Mouse (Mus musculus): ENCODE measurements around the gene Pde3a. TPM values are rescaled to one million over a fixed set of nuclear protein-coding genes. Genes with fewer than 3 reads are reported as not detected.

Pde3a gene
- total RNA-seq, 4 experiments from 2014 or later, result 63.1 to 76.8 (median 70.8) TPM

DNA sequence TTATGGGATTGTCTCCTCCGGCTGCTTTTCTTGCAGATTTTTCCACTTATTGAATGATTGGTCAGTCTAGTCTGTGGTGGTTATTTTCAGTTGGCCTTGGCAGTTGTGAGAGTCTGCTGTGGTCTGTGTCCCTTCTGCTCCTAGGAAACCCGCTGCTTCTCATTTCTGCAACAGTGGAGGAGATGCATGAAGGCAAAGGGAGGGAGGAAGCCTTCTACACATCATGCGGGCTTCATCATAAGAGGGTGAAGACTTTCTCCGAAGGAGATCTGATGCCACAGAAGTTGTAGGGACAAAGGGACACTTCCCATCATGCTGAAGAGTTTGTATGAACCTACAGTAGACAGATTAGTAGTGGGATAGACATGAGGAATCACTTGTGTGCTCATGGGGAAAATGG lies 16.2 kb downstream of the Pde3a start:
- no peak for DNase-seq (ENCODE audit: low spot score)

GRCm38 (mm10) chr6:141267888-141268570 lies 19.0 kb downstream of the Pde3a start:
- no peak for DNase-seq (ENCODE audit: low spot score)

DNA sequence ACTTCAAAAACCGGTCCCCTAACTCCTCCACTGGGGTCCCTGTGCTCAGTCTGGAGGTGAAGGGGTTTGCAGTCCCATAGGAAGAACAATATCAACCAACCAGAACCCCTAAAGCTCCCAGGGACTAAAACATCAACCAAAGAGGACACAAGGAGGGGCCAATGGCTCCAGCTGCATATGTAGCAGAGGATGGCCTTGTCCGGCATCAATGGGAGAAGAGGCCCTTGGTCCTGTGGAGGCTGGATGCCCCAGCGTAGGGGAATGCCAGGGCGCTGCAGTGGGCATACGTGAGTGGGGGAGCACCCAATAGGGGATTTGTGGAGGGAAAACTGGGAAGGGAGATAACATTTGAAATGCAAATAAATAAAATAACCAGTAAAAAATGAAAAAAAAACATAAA lies 19.8 kb downstream of the Pde3a start:
- no peak for DNase-seq (ENCODE audit: low spot score)

DNA sequence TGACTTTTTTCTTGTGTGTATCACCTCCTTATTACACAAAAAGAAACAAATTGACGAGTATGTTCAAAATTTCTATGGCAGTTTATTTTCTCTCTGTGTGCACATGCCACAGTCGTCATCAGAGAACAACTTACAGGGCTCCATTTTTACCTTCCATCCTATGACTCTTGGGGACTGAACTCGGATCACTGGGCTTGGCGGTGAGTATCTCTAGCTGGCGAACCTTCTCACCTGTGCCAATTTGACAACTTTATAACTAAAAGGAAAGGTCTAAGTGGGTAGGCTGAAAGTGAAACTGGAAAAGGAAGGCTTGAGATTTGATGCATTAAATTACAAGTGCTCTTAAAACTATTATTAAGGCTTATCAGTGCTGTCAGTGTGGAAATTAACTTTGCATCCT lies 22.1 kb downstream of the Pde3a start:
- no peak for DNase-seq (ENCODE audit: low spot score)

GRCm38 (mm10) chr6:141271579-141271978 lies 22.5 kb downstream of the Pde3a start:
- DNase-seq (ENCODE audit: low spot score), result no peak

- peak; percentile 61 for DNase-seq (ENCODE audit: low spot score)
These were observed 24.6 kb downstream of the Pde3a start for GRCm38 (mm10) chr6:141273685-141274084.

DNA sequence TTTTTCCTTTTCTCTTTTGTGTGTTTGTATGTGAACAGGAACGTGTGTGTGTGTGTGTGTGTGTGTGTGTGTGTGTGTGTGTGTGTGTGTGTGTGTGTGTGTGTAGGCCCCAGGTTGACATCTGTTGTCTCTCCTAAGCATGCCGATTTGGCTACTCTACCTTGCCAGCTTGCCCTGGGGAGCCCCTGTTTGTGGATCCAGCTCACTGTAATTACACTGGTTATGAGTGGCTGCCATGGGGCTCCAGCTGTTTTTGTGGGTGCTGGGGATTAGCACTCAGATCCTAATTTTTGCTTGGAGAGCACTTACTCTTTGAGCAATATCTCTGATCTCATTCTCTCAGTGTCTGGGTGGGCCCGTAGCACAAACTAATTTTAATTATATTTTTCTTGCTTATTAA lies 32.6 kb downstream of the Pde3a start:
- no peak for DNase-seq (ENCODE audit: low spot score)

DNA sequence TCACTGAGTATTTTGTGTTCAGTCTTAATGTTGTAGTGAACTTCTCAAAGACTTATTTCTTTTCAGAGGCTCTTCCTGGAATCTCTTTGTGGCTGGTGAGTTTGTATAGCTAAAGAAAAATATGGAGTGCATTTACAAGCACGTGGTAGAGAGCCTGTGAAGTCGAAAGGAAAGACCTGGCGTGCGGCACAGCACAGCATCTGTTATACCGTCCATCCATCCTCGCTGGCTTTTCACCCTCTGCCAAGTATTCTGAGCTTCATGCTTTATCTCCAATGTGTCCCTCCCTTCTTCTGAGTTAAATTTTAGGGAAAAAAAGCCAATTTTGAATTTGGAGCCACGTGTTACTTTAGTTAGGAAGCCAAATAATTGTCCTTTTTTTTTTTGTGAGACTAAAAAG lies 33.7 kb downstream of the Pde3a start:
- no peak for DNase-seq (ENCODE audit: low spot score)

- DNase-seq (ENCODE audit: low spot score), result no peak
These were observed 42.1 kb downstream of the Pde3a start for GRCm38 (mm10) chr6:141291195-141291594.

- no peak for DNase-seq (ENCODE audit: low spot score)
These were observed 43.9 kb downstream of the Pde3a start for GRCm38 (mm10) chr6:141292826-141293459.

DNA sequence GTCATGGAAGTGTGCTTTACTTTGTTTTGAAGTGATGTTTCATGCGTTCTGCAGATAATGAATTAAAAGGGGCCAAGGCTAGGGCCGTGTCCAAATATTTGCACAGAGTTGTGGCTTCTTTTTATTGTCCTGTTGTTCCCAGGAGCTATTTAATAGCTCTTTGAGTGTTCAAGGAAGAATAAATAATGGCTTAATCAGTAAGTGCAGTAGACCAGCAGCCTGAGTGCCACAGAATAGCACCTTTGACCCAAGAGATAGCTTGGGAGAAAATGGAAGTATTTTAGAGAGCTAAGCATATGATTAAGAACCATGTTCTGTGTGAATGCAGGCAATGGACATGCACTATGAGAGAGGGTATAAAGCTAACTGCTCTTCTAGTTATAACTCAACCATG lies 44.4 kb downstream of the Pde3a start:
- no peak for DNase-seq (ENCODE audit: low spot score)

DNA sequence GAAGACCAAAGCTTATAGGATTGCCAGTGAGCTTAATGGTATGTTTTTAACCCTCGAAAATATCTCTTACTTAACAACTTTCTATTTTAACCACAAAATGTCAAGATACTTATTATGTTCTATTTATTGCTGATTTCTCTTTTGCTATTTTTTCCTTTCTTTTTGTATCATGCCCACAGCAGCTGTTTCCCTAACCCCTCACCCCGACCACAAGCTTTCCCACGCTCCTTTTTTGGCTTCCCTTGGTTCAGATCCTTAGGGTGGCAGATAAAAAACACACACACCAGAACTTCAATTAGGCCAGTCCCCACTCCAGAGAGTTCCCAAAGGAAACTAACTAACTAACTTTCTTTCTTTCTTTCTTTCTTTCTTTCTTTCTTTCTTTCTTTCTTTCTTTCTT lies 46.2 kb downstream of the Pde3a start:
- DNase-seq (ENCODE audit: low spot score), result no peak

GRCm38 (mm10) chr6:141301750-141302748 lies 53.0 kb downstream of the Pde3a start:
- no peak for DNase-seq (ENCODE audit: low spot score)

GRCm38 (mm10) chr6:141302842-141303241 lies 53.8 kb downstream of the Pde3a start:
- no peak for DNase-seq (ENCODE audit: low spot score)

GRCm38 (mm10) chr6:141307326-141307725 lies 58.3 kb downstream of the Pde3a start:
- no peak for DNase-seq (ENCODE audit: low spot score)

GRCm38 (mm10) chr6:141308451-141308850 lies 59.4 kb downstream of the Pde3a start:
- peak; percentile 76 for DNase-seq (ENCODE audit: low spot score)

DNA sequence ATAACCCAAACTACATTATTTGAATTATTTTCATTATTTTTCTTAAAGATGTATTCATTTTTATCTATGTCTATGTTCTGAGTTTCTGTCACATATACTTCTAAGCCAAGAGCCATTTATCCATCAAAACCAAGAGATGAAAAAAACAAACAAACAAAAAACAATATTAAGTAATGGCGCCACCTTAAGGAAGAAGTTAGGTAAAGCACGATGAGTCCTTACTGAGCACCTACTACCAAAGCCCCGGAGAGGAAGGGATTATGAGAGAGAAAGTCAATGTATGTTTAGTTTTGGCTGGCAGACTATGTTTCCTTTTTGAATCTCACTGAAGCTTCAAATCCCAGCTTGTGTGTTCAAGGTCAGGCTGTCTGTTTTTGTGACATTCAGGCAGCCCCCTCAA lies 60.8 kb downstream of the Pde3a start:
- peak; percentile 44 for DNase-seq (ENCODE audit: low spot score)

- no peak for DNase-seq (ENCODE audit: low spot score)
These were observed 61.3 kb downstream of the Pde3a start for GRCm38 (mm10) chr6:141310351-141310750.

- DNase-seq (ENCODE audit: low spot score), result peak; percentile 40
These were observed 62.5 kb downstream of the Pde3a start for GRCm38 (mm10) chr6:141311615-141312014.

- no peak for DNase-seq (ENCODE audit: low spot score)
These were observed 64.0 kb downstream of the Pde3a start for GRCm38 (mm10) chr6:141313112-141313511.

DNA sequence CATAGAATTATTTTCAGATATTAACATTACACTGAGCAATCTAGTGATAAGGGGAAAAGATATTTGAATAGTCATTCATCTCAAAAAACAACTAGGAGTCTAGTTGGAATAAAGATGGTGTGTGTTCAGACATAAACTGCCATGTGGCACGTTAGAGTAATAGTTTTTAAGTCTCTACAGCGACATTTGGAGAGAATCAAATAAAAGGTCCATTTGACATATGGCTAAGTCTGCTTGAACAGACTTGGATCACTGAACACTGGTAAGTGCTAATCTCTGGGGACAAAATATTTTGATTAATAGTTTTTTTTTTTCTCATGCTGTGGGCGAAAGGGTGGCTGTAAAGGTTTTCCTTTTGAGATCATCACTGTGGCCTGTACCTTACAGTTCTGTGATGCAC lies 69.4 kb downstream of the Pde3a start:
- DNase-seq (ENCODE audit: low spot score), result no peak

- no peak for DNase-seq (ENCODE audit: low spot score)
These were observed 72.2 kb downstream of the Pde3a start for GRCm38 (mm10) chr6:141321253-141321652.

Data from heart, adult 8-10 months (tissue).